Mouse (Mus musculus) hindbrain, embryonic 13.5 days (tissue): ENCODE data around the gene Herpud2. TPM values are rescaled to one million over a fixed set of nuclear protein-coding genes. Genes with fewer than 3 reads are reported as not detected.

Experiments
- ATAC-seq: fragments of 200-750 bp; cut with Nextera tagmentation; 2 replicates; pipeline ENCODE4 v1.8.0; 2017; ENCODE audit warnings: moderate TSS enrichment; ENCODE audit not compliant: low FRiP score
- H3K27ac ChIP-seq: fragments of 300-500 bp; sonication (generic); 2 replicates; pipeline ENCODE4 v1.5.1; 2015; ENCODE audit warnings: inconsistent platforms, mild to moderate bottlenecking, moderate library complexity
- H3K27me3 ChIP-seq: fragments of 300-500 bp; sonication (generic); 2 replicates; pipeline ENCODE4 v1.6.1; 2015; ENCODE audit warnings: mild to moderate bottlenecking, inconsistent platforms
- H3K36me3 ChIP-seq: fragments of 300-500 bp; sonication (generic); 2 replicates; pipeline ENCODE4 v1.6.1; 2015; ENCODE audit warnings: mild to moderate bottlenecking, inconsistent platforms
- H3K4me1 ChIP-seq: fragments of 300-500 bp; sonication (generic); replicated peaks from 2 replicates; pipeline ENCODE4 v1.6.1; 2015; ENCODE audit warnings: inconsistent platforms
- H3K4me2 ChIP-seq: fragments of 300-500 bp; sonication (generic); 2 replicates; pipeline ENCODE4 v1.6.1; 2015; ENCODE audit warnings: inconsistent platforms, mild to moderate bottlenecking, moderate library complexity
- H3K4me3 ChIP-seq: fragments of 300-500 bp; sonication (generic); 2 replicates; pipeline ENCODE4 v1.5.1; 2015; ENCODE audit warnings: mild to moderate bottlenecking, inconsistent platforms
- H3K9ac ChIP-seq: fragments of 300-500 bp; sonication (generic); 2 replicates; pipeline ENCODE4 v1.6.1; 2015; ENCODE audit warnings: mild to moderate bottlenecking, inconsistent platforms
- H3K9me3 ChIP-seq: fragments of 300-500 bp; sonication (generic); 2 replicates; pipeline ENCODE4 v1.6.1; 2016; ENCODE audit warnings: inconsistent platforms
- WGBS: fragments of 180-500 bp; shearing (Covaris S2); methylation state at CpG from one replicate; pipeline ENCODE4 v1.1.7; 2015; 5-methylcytosine and 5-hydroxymethylcytosine counted together
- polyA plus RNA-seq: library from polyadenylated mRNA; unstranded; fragments of >200 nt; fragmentation: Nextera tagmentation; extraction: Ambion mirVana; gene quantifications from 2 replicates; pipeline ENCODE4 v1.2.1, GENCODE M21; 2015

Herpud2 gene
- polyA plus RNA-seq, 1 experiment from 2014 or later: 35.6 TPM

- no peak overlapping the region for H3K9ac ChIP-seq
- no peak overlapping the region for H3K4me3 ChIP-seq
- 77% methylated on average over 5 of the region's 5 CpGs for WGBS
- H3K9me3 ChIP-seq: no peaks in the 10 kb centered on the region
- H3K27me3 ChIP-seq: no peaks in the 10 kb centered on the region
- no peak overlapping the region for H3K27ac ChIP-seq
- no peak for ATAC-seq
- 0 out of 2 replicates have a peak, but pooled peaks cover 4% of the 10 kb centered on the region for H3K4me1 ChIP-seq
- H3K36me3 ChIP-seq: no peaks in the 10 kb centered on the region
- no peak overlapping the region for H3K4me2 ChIP-seq
Measured at GRCm38 (mm10) chr9:25174614-25175013, 23.0 kb upstream of the Herpud2 start.

GRCm38 (mm10) chr9:25173171-25173570 lies 21.6 kb upstream of the Herpud2 start:
- no peaks in the 10 kb centered on the region for H3K27me3 ChIP-seq
- WGBS: 77% methylated on average over 4 of the region's 4 CpGs

GRCm38 (mm10) chr9:25169626-25170025 lies 18.0 kb upstream of the Herpud2 start:
- no peaks in the 10 kb centered on the region for H3K36me3 ChIP-seq
- no peak overlapping the region for H3K4me2 ChIP-seq
- H3K4me1 ChIP-seq: no peaks in the 10 kb centered on the region
- no peaks in the 10 kb centered on the region for H3K27me3 ChIP-seq
- H3K4me3 ChIP-seq: no peak overlapping the region
- H3K27ac ChIP-seq: no peak overlapping the region
- H3K9ac ChIP-seq: no peak overlapping the region
- H3K9me3 ChIP-seq: no peaks in the 10 kb centered on the region
- ATAC-seq: no peak

More at GRCm38 (mm10) chr9:25173171-25173570, 21.6 kb upstream of the Herpud2 start:
- Histone ChIP-seq H3K27ac (no peak overlapping the region), H3K4me3 (no peak overlapping the region), H3K9ac (no peak overlapping the region), H3K4me1 (0 out of 2 replicates have a peak, but pooled peaks cover 4% of the 10 kb centered on the region), H3K36me3 (no peaks in the 10 kb centered on the region), H3K9me3 (no peaks in the 10 kb centered on the region), H3K4me2 (no peak overlapping the region)
- ATAC-seq: no peak

- 34% methylated on average over 6 of the region's 6 CpGs for WGBS
- Histone ChIP-seq H3K36me3 (no peaks in the 10 kb centered on the region), H3K27ac (no peak overlapping the region), H3K4me1 (no peaks in the 10 kb centered on the region), H3K9me3 (no peaks in the 10 kb centered on the region), H3K9ac (no peak overlapping the region), H3K27me3 (no peaks in the 10 kb centered on the region), H3K4me3 (no peak overlapping the region), H3K4me2 (no peak overlapping the region)
- 0 out of 2 replicates have a peak, but pooled peaks have one; percentile 54 for ATAC-seq
Measured at GRCm38 (mm10) chr9:25167458-25168084, 16.0 kb upstream of the Herpud2 start.

GRCm38 (mm10) chr9:25158218-25158617 lies 6.6 kb upstream of the Herpud2 start:
- no peaks in the 10 kb centered on the region for H3K27me3 ChIP-seq
- H3K9me3 ChIP-seq: no peaks in the 10 kb centered on the region
- H3K27ac ChIP-seq: no peak overlapping the region
- WGBS: 87% methylated on average over 4 of the region's 4 CpGs
- no peaks in the 10 kb centered on the region for H3K36me3 ChIP-seq
- no peak overlapping the region for H3K9ac ChIP-seq
- no peaks in the 10 kb centered on the region for H3K4me1 ChIP-seq
- H3K4me2 ChIP-seq: no peak overlapping the region
- ATAC-seq: no peak
- no peak overlapping the region for H3K4me3 ChIP-seq

GRCm38 (mm10) chr9:25156377-25156776 lies 4.8 kb upstream of the Herpud2 start:
- Histone ChIP-seq H3K27me3 (no peaks in the 10 kb centered on the region), H3K9me3 (no peaks in the 10 kb centered on the region), H3K36me3 (no peaks in the 10 kb centered on the region), H3K4me2 (no peak overlapping the region), H3K27ac (no peak overlapping the region), H3K9ac (no peak overlapping the region), H3K4me1 (peaks cover 7% of the 10 kb centered on the region), H3K4me3 (no peak overlapping the region)
- 14% methylated on average over 1 of the region's 1 CpGs for WGBS
- ATAC-seq: no peak

- Histone ChIP-seq H3K27ac (no peak overlapping the region), H3K27me3 (no peaks in the 10 kb centered on the region), H3K9me3 (no peaks in the 10 kb centered on the region)
Measured at GRCm38 (mm10) chr9:25153066-25153465, 1.4 kb upstream of the Herpud2 start.

GRCm38 (mm10) chr9:25152457-25152856 lies 837 bp upstream of the Herpud2 start:
- Histone ChIP-seq H3K9me3 (no peaks in the 10 kb centered on the region), H3K4me1 (peaks cover 25% of the 10 kb centered on the region), H3K27ac (peak overlapping the region; percentile 99), H3K4me3 (peak overlapping the region; percentile 92), H3K9ac (peak overlapping the region; percentile 93), H3K27me3 (no peaks in the 10 kb centered on the region), H3K4me2 (peak overlapping the region; percentile 89), H3K36me3 (no peaks in the 10 kb centered on the region)
- WGBS: 17% methylated on average over 1 of the region's 1 CpGs
- no peak for ATAC-seq

More at GRCm38 (mm10) chr9:25153066-25153465, 1.4 kb upstream of the Herpud2 start:
- no peaks in the 10 kb centered on the region for H3K36me3 ChIP-seq
- no peak overlapping the region for H3K9ac ChIP-seq
- H3K4me3 ChIP-seq: no peak overlapping the region
- no peak for ATAC-seq
- no peak overlapping the region for H3K4me2 ChIP-seq
- H3K4me1 ChIP-seq: peaks cover 24% of the 10 kb centered on the region

GRCm38 (mm10) chr9:25150791-25151610 lies 619 bp downstream of the Herpud2 start:
- Histone ChIP-seq H3K4me2 (peak overlapping the region; percentile 89), H3K27ac (peak overlapping the region; percentile 99), H3K27me3 (no peaks in the 10 kb centered on the region), H3K4me1 (peaks cover 33% of the 10 kb centered on the region), H3K9me3 (no peaks in the 10 kb centered on the region), H3K4me3 (peak overlapping the region; percentile 92), H3K36me3 (no peaks in the 10 kb centered on the region), H3K9ac (peak overlapping the region; percentile 93)
- WGBS: under 1% methylated on average over 59 of the region's 73 CpGs
- ATAC-seq: peak; percentile 71

GRCm38 (mm10) chr9:25148767-25149166 lies 2.9 kb downstream of the Herpud2 start:
- Histone ChIP-seq H3K36me3 (no peaks in the 10 kb centered on the region), H3K4me3 (peak overlapping the region; percentile 27), H3K27me3 (no peaks in the 10 kb centered on the region), H3K4me2 (peak overlapping the region; percentile 57), H3K4me1 (peaks cover 33% of the 10 kb centered on the region), H3K9me3 (no peaks in the 10 kb centered on the region), H3K9ac (0 out of 2 replicates have a peak overlapping the region, but pooled peaks have one; percentile 53), H3K27ac (no peak overlapping the region)
- no peak for ATAC-seq

GRCm38 (mm10) chr9:25145925-25146324 lies 5.7 kb downstream of the Herpud2 start:
- Histone ChIP-seq H3K4me1 (peaks cover 26% of the 10 kb centered on the region), H3K9ac (no peak overlapping the region), H3K27ac (no peak overlapping the region), H3K36me3 (no peaks in the 10 kb centered on the region), H3K4me3 (no peak overlapping the region), H3K4me2 (no peak overlapping the region), H3K9me3 (no peaks in the 10 kb centered on the region), H3K27me3 (no peaks in the 10 kb centered on the region)
- ATAC-seq: no peak
- WGBS: 91% methylated on average over 1 of the region's 1 CpGs

GRCm38 (mm10) chr9:25143950-25144349 lies 7.7 kb downstream of the Herpud2 start:
- no peak overlapping the region for H3K4me2 ChIP-seq
- H3K9ac ChIP-seq: no peak overlapping the region
- no peak overlapping the region for H3K4me3 ChIP-seq
- H3K27ac ChIP-seq: no peak overlapping the region
- peaks cover 18% of the 10 kb centered on the region for H3K4me1 ChIP-seq
- no peaks in the 10 kb centered on the region for H3K36me3 ChIP-seq
- ATAC-seq: no peak
- H3K27me3 ChIP-seq: no peaks in the 10 kb centered on the region
- no peaks in the 10 kb centered on the region for H3K9me3 ChIP-seq

- Histone ChIP-seq H3K4me2 (no peak overlapping the region), H3K27ac (no peak overlapping the region), H3K9ac (no peak overlapping the region), H3K27me3 (no peaks in the 10 kb centered on the region), H3K9me3 (no peaks in the 10 kb centered on the region), H3K36me3 (no peaks in the 10 kb centered on the region), H3K4me3 (no peak overlapping the region), H3K4me1 (peaks cover 9% of the 10 kb centered on the region)
- WGBS: 98% methylated on average over 1 of the region's 1 CpGs
- no peak for ATAC-seq
Measured at GRCm38 (mm10) chr9:25142988-25143387, 8.6 kb downstream of the Herpud2 start.
